Mouse (Mus musculus) heart, embryonic 15.5 days (tissue): Measurements from ENCODE around the gene Dhcr7. TPM values are rescaled to one million over a fixed set of nuclear protein-coding genes. Genes with fewer than 3 reads are reported as not detected.
A peak's percentile ranks its signal among the peaks of the same experiment; 100 is the strongest.

ENCODE experiments used
- ATAC-seq: fragments of 200-750 bp; cut with Nextera tagmentation; replicated peaks from 2 replicates; pipeline ENCODE4 v1.8.0; 2017; ENCODE audit warnings: low read depth, moderate TSS enrichment; ENCODE audit not compliant: insufficient number of reproducible peaks, insufficient read depth, low FRiP score
- H3K27ac ChIP-seq: fragments of 300-500 bp; sonication (generic); 2 replicates; pipeline ENCODE4 v1.5.1; 2015; ENCODE audit warnings: mild to moderate bottlenecking, inconsistent platforms
- H3K27me3 ChIP-seq: fragments of 300-500 bp; sonication (generic); 2 replicates; pipeline ENCODE4 v1.6.1; 2015; ENCODE audit warnings: inconsistent platforms
- H3K36me3 ChIP-seq: fragments of 300-500 bp; sonication (generic); 2 replicates; pipeline ENCODE4 v1.6.1; 2015; ENCODE audit warnings: mild to moderate bottlenecking, inconsistent platforms
- H3K4me1 ChIP-seq: fragments of 300-500 bp; sonication (generic); replicated peaks from 2 replicates; pipeline ENCODE4 v1.6.1; 2015; ENCODE audit warnings: inconsistent platforms
- H3K4me2 ChIP-seq: fragments of 300-500 bp; sonication (generic); 2 replicates; pipeline ENCODE4 v1.6.1; 2015; ENCODE audit warnings: inconsistent platforms, mild to moderate bottlenecking, moderate library complexity
- H3K4me3 ChIP-seq: fragments of 300-500 bp; sonication (generic); 2 replicates; pipeline ENCODE4 v1.5.1; 2015; ENCODE audit warnings: mild to moderate bottlenecking, inconsistent platforms
- H3K9ac ChIP-seq: fragments of 300-500 bp; sonication (generic); 2 replicates; pipeline ENCODE4 v1.6.1; 2015; ENCODE audit warnings: mild to moderate bottlenecking, inconsistent platforms
- H3K9me3 ChIP-seq: fragments of 300-500 bp; sonication (generic); replicated peaks from 2 replicates; pipeline ENCODE4 v1.6.1; 2016; ENCODE audit warnings: inconsistent platforms
- WGBS: fragments of 180-500 bp; shearing (Covaris S2); methylation state at CpG from one replicate; pipeline ENCODE4 v1.1.7; 2015; ENCODE audit warnings: mixed read lengths; 5-methylcytosine and 5-hydroxymethylcytosine counted together
- polyA plus RNA-seq: library from polyadenylated mRNA; unstranded; fragments of >200 nt; fragmentation: Nextera tagmentation; extraction: Ambion mirVana; gene quantifications from 2 replicates; pipeline ENCODE4 v1.2.1, GENCODE M21; 2015

Dhcr7 gene
- polyA plus RNA-seq, 1 experiment from 2014 or later = 14.1 TPM

DNA sequence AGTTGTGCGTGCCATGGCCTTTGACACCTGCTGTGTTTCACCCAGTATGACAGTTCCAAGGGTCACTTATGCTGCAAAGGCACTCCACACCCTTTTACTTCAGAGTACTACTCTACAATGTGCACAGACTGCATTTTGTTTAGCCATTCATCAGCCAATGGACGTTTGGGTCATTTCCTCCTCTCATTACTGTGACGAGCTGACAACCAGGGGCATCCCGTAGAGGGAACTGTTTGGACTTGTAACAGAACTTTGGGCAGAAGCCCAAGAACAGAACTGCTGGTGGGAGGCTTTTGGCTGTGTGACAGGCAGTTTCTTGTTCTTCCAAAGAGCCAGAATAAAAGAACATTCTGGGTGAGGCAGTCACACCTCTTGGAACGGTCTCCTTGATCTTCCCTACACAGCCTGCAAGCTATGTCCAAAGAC lies 17.7 kb upstream of the Dhcr7 start:
- no peaks in the 10 kb centered on the region for H3K4me1 ChIP-seq
- H3K27me3 ChIP-seq = no peaks in the 10 kb centered on the region
- no peak overlapping the region for H3K9ac ChIP-seq
- WGBS = 60% methylated on average over 5 of the region's 5 CpGs
- no peak overlapping the region for H3K4me3 ChIP-seq
- peaks cover 51% of the 10 kb centered on the region for H3K36me3 ChIP-seq
- H3K27ac ChIP-seq = no peak overlapping the region
- no peaks in the 10 kb centered on the region for H3K9me3 ChIP-seq
- no peak for ATAC-seq
- no peak overlapping the region for H3K4me2 ChIP-seq

DNA sequence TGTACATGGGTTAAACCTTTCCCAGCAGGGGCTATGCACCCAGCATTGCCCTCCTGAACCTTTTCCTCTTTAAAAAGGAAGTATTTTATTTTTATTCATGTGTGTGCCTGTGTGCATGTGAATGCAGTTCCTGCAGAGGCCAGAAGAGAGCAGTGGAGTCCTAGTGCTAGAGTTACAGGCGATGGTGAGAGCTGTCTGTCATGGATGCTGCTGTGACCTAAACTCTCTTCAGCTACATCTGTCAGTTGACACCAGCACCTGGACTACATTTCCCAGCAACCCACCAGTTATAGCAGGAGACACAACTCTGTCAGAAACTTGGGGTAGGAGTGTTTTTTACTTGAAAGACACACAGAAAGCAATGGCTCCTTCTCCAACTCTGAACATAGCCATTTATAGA lies 14.0 kb upstream of the Dhcr7 start:
- Histone ChIP-seq H3K9me3 (no peaks in the 10 kb centered on the region), H3K9ac (no peak overlapping the region), H3K27ac (no peak overlapping the region), H3K4me3 (no peak overlapping the region), H3K4me2 (no peak overlapping the region), H3K36me3 (peaks cover 56% of the 10 kb centered on the region), H3K4me1 (no peaks in the 10 kb centered on the region), H3K27me3 (no peaks in the 10 kb centered on the region)
- 51% methylated on average over 1 of the region's 1 CpGs for WGBS
- ATAC-seq = no peak

- no peak overlapping the region for H3K4me3 ChIP-seq
- WGBS = 63% methylated on average over 4 of the region's 4 CpGs
- no peak overlapping the region for H3K4me2 ChIP-seq
- no peak overlapping the region for H3K27ac ChIP-seq
- H3K9me3 ChIP-seq = no peaks in the 10 kb centered on the region
- peaks cover 13% of the 10 kb centered on the region for H3K4me1 ChIP-seq
- H3K36me3 ChIP-seq = peaks cover 25% of the 10 kb centered on the region; the same call in 1 of the 2 replicates
- ATAC-seq = no peak
- H3K9ac ChIP-seq = no peak overlapping the region
- H3K27me3 ChIP-seq = no peaks in the 10 kb centered on the region
These were observed 3.7 kb upstream of the Dhcr7 start for GRCm38 (mm10) chr7:143819201-143819600.

- no peak for ATAC-seq
- no peaks in the 10 kb centered on the region for H3K27me3 ChIP-seq
- H3K9ac ChIP-seq = no peak overlapping the region
- H3K9me3 ChIP-seq = no peaks in the 10 kb centered on the region
- no peak overlapping the region for H3K27ac ChIP-seq
- no peak overlapping the region for H3K4me3 ChIP-seq
- H3K4me2 ChIP-seq = no peak overlapping the region
- H3K36me3 ChIP-seq = peaks cover 10% of the 10 kb centered on the region; the same call in 1 of the 2 replicates
- H3K4me1 ChIP-seq = peaks cover 13% of the 10 kb centered on the region
- 91% methylated on average over 2 of the region's 2 CpGs for WGBS
These were observed 1.7 kb upstream of the Dhcr7 start for GRCm38 (mm10) chr7:143821241-143821640.

DNA sequence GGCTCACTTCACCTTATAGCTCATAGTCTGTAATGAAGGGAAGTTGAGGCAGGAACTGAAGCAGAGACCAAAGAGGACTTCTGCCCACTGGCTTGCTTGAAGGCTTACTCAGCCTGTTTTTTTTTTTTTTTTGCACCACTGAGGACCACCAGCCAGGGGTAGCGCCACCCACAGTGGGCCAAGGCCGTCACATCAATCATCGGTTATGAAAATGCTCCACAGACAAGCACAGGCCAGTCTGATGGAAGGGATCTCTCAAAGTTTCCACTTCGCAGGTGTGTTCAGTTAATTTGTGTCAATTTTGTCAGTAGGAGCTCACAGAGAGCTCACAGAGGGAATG lies 291 bp downstream of the Dhcr7 start:
- peak overlapping the region; percentile 29 for H3K9ac ChIP-seq
- H3K27ac ChIP-seq = peak overlapping the region; percentile 76
- no peaks in the 10 kb centered on the region for H3K9me3 ChIP-seq
- H3K4me2 ChIP-seq = peak overlapping the region; percentile 79
- H3K4me1 ChIP-seq = peaks cover 13% of the 10 kb centered on the region
- H3K36me3 ChIP-seq = peaks cover 1% of the 10 kb centered on the region; the same call in 1 of the 2 replicates
- WGBS = 74% methylated on average over 4 of the region's 4 CpGs
- peak overlapping the region; percentile 64 for H3K4me3 ChIP-seq
- ATAC-seq = peak; percentile 1; the same call in 1 of the 2 replicates
- no peaks in the 10 kb centered on the region for H3K27me3 ChIP-seq

GRCm38 (mm10) chr7:143826985-143827384 lies 4.0 kb downstream of the Dhcr7 start:
- peaks cover 17% of the 10 kb centered on the region for H3K4me1 ChIP-seq
- no peak overlapping the region for H3K4me3 ChIP-seq
- 85% methylated on average over 2 of the region's 2 CpGs for whole genome bisulfite sequencing
- H3K36me3 ChIP-seq = no peaks in the 10 kb centered on the region
- H3K4me2 ChIP-seq = no peak overlapping the region
- no peak overlapping the region for H3K9ac ChIP-seq
- H3K27me3 ChIP-seq = no peaks in the 10 kb centered on the region
- no peak for ATAC-seq
- no peak overlapping the region for H3K27ac ChIP-seq
- H3K9me3 ChIP-seq = no peaks in the 10 kb centered on the region

- H3K9ac ChIP-seq = peak overlapping the region; percentile 66
- H3K27ac ChIP-seq = peak overlapping the region; percentile 92
- ATAC-seq = peak; percentile 97
- WGBS = 3% methylated on average over 37 of the region's 37 CpGs
- H3K36me3 ChIP-seq = no peaks in the 10 kb centered on the region
- H3K4me3 ChIP-seq = peak overlapping the region; percentile 74
- H3K4me2 ChIP-seq = peak overlapping the region; percentile 89
- H3K9me3 ChIP-seq = no peaks in the 10 kb centered on the region
- H3K4me1 ChIP-seq = peaks cover 18% of the 10 kb centered on the region
- no peaks in the 10 kb centered on the region for H3K27me3 ChIP-seq
These were observed 6.8 kb downstream of the Dhcr7 start for GRCm38 (mm10) chr7:143829504-143830331.

DNA sequence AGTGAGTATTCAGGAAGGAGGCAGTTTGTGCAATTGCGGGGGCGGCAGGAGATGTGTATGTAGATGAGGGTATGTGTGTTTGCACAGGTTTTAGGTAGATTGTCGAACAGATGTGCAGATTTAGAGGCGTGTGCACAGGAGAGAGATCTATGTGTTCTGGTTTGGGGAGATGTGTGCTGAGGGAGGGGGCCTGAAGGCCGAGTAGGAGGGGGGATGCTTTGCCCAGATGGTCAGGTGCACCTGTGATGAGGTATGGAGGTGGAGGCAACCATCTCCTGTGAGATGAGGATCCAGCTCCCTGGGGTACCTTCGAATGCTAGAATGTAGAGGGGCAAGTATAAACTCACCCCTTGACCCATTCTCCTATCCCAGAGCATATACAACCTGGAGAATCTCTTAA lies 7.5 kb downstream of the Dhcr7 start:
- Histone ChIP-seq H3K36me3 (no peaks in the 10 kb centered on the region), H3K9ac (peak overlapping the region; percentile 59), H3K4me3 (peak overlapping the region; percentile 74), H3K27ac (peak overlapping the region; percentile 43; the same call in 1 of the 2 replicates), H3K9me3 (no peaks in the 10 kb centered on the region), H3K27me3 (no peaks in the 10 kb centered on the region), H3K4me1 (peaks cover 20% of the 10 kb centered on the region), H3K4me2 (peak overlapping the region; percentile 89)
- WGBS = 6% methylated on average over 6 of the region's 6 CpGs
- no peak for ATAC-seq

DNA sequence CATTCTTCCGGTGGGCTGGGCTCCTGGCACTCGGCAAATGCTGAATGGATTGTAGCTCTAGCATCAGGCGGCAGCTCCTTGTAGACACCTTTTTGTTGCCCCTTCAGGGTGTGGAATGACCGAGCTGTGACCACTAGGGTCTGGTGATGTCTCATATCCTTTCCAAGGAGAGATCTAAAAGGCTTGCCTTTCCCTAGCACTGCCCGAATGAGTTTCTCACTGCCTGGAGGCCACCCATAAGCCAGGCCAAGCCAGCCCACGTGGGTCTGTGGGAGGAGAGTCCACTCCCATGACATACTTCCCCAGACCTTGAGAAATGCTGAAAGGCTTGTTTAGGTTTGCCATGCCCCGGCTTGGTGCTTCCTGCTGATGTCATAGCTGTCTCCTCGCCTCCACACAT lies 9.3 kb downstream of the Dhcr7 start:
- peaks cover 20% of the 10 kb centered on the region for H3K4me1 ChIP-seq
- no peak overlapping the region for H3K4me2 ChIP-seq
- H3K9me3 ChIP-seq = no peaks in the 10 kb centered on the region
- H3K27ac ChIP-seq = no peak overlapping the region
- no peaks in the 10 kb centered on the region for H3K27me3 ChIP-seq
- no peak for ATAC-seq
- peaks cover 2% of the 10 kb centered on the region; the same call in 1 of the 2 replicates for H3K36me3 ChIP-seq
- H3K9ac ChIP-seq = no peak overlapping the region
- WGBS = 78% methylated on average over 8 of the region's 8 CpGs
- H3K4me3 ChIP-seq = no peak overlapping the region

DNA sequence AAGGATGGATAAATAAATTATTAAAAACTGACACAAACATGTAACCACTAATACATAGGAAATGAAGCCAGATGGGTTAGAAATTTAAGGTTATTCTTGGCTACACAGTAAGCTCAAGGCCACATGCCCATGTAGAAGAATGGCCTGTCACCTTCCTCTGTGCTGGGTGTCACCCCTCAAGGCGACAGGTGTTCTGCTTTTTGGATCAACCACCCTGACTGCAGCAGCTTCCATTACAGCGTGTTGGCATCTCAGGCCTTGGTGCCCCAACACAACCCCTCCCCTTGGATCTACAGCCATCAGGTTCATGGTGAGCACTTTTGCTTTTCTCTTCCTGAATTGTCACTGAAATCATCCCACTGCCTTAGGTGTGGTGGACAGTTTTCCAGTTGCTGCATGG lies 9.7 kb downstream of the Dhcr7 start:
- Histone ChIP-seq H3K27ac (no peak overlapping the region), H3K27me3 (no peaks in the 10 kb centered on the region), H3K9me3 (no peaks in the 10 kb centered on the region), H3K9ac (no peak overlapping the region), H3K4me3 (no peak overlapping the region), H3K4me1 (peaks cover 20% of the 10 kb centered on the region), H3K36me3 (peaks cover 6% of the 10 kb centered on the region; the same call in 1 of the 2 replicates), H3K4me2 (no peak overlapping the region)
- 97% methylated on average over 2 of the region's 2 CpGs for WGBS
- ATAC-seq = no peak

GRCm38 (mm10) chr7:143833581-143834190 lies 10.7 kb downstream of the Dhcr7 start:
- Histone ChIP-seq H3K27me3 (no peaks in the 10 kb centered on the region), H3K27ac (no peak overlapping the region), H3K9ac (no peak overlapping the region), H3K36me3 (peaks cover 12% of the 10 kb centered on the region; the same call in 1 of the 2 replicates), H3K4me3 (no peak overlapping the region), H3K9me3 (no peaks in the 10 kb centered on the region), H3K4me2 (no peak overlapping the region), H3K4me1 (peaks cover 20% of the 10 kb centered on the region)
- no peak for ATAC-seq
- 68% methylated on average over 6 of the region's 6 CpGs for WGBS
